23 mouse cellular contexts compared by ENCODE assay signal in genomic region chr17:72989025-72989424, GRCm38 (mm10).
DNase-seq lines count a peak whose midpoint lies in the region; ATAC-seq and TF ChIP-seq lines count a peak whose summit lies in the region.
"Had no signal": no experiment of that assay in that cellular context is flagged by ENCODE, and none has a peak within 500 bp of the region (broad histone marks: within the 10 kb centered on the region; RNA-seq: fewer than 3 reads in every experiment).

No protein-coding gene starts in this region.

- intact Hi-C loops in heart, adult 2 months (cut with DNase I) = no loop called here
- intact Hi-C loops in left cerebral cortex, adult 2 months (cut with DNase I) = no loop called here
- intact Hi-C loops in left cerebral cortex, postnatal 4 days (cut with DNase I) = no loop called here

- no peak overlapping the region for H3K4me2 ChIP-seq in embryonic facial prominence, embryonic 15.5 days (replicated peaks)
- no peak overlapping the region for H3K4me2 ChIP-seq in kidney, embryonic 16.5 days (replicated peaks; ENCODE audit: low read depth, low read length)
- H3K4me2 ChIP-seq: embryonic facial prominence, embryonic 12.5 days; forebrain, embryonic 15.5 days; heart, embryonic 11.5 days; hindbrain, embryonic 15.5 days; limb, embryonic 15.5 days; lung, embryonic 14.5 days; midbrain, embryonic 12.5 days; neural tube, embryonic 15.5 days had no signal

- H3K36me3 ChIP-seq in heart, adult 2 months (ENCODE audit: control insufficient read depth, insufficient read depth, low read length) = no peaks in the 10 kb centered on the region
- no peaks in the 10 kb centered on the region for H3K36me3 ChIP-seq in heart, embryonic 10.5 days
- H3K36me3 ChIP-seq in embryonic facial prominence, embryonic 15.5 days = no peaks in the 10 kb centered on the region
- H3K36me3 ChIP-seq in kidney, embryonic 16.5 days (ENCODE audit: insufficient read depth, low read length) = no peaks in the 10 kb centered on the region
- H3K36me3 ChIP-seq: embryonic facial prominence, embryonic 12.5 days; forebrain, embryonic 15.5 days; hindbrain, embryonic 15.5 days; limb, embryonic 15.5 days; midbrain, embryonic 12.5 days; neural tube, embryonic 15.5 days had no signal

- 71% methylated on average over 6 of the region's 6 CpGs for WGBS in heart, adult 2 months
- WGBS in heart, embryonic 10.5 days = 80% methylated on average over 6 of the region's 6 CpGs
- 70% methylated on average over 6 of the region's 6 CpGs for WGBS in embryonic facial prominence, embryonic 15.5 days
- 78% methylated on average over 6 of the region's 6 CpGs for WGBS in kidney, embryonic 16.5 days

- no peaks in the 10 kb centered on the region for H3K27me3 ChIP-seq in heart, adult 2 months (ENCODE audit: control insufficient read depth, insufficient read depth, low read length)
- H3K27me3 ChIP-seq in heart, embryonic 10.5 days (ENCODE audit: insufficient read depth, poor library complexity, severe bottlenecking) = no peaks in the 10 kb centered on the region
- no peaks in the 10 kb centered on the region for H3K27me3 ChIP-seq in embryonic facial prominence, embryonic 15.5 days
- no peaks in the 10 kb centered on the region for H3K27me3 ChIP-seq in kidney, embryonic 16.5 days (ENCODE audit: insufficient read depth, low read length)
- H3K27me3 ChIP-seq: embryonic facial prominence, embryonic 12.5 days; forebrain, embryonic 15.5 days; hindbrain, embryonic 15.5 days; limb, embryonic 15.5 days; midbrain, embryonic 12.5 days; neural tube, embryonic 15.5 days had no signal

- no peaks in the 10 kb centered on the region for H3K79me2 ChIP-seq in heart, adult 2 months (replicated peaks; ENCODE audit: control insufficient read depth, insufficient read depth, low read length)

- 0 out of 2 replicates have a peak, but pooled peaks have one; percentile 29 for ATAC-seq in embryonic facial prominence, embryonic 15.5 days (ENCODE audit: insufficient number of reproducible peaks, low FRiP score, low TSS enrichment, low read depth)
- ATAC-seq in kidney, embryonic 16.5 days (ENCODE audit: low FRiP score, low TSS enrichment) = no peak
- ATAC-seq: forebrain, embryonic 15.5 days had no signal

- H3K9ac ChIP-seq in heart, adult 2 months (ENCODE audit: low read depth, low read length) = 0 out of 2 replicates have a peak overlapping the region, but pooled peaks have one; percentile 8
- H3K9ac ChIP-seq in embryonic facial prominence, embryonic 15.5 days = no peak overlapping the region
- H3K9ac ChIP-seq in kidney, embryonic 16.5 days (replicated peaks; ENCODE audit: low read length) = no peak overlapping the region
- H3K9ac ChIP-seq: embryonic facial prominence, embryonic 12.5 days; forebrain, embryonic 15.5 days; hindbrain, embryonic 15.5 days; limb, embryonic 15.5 days; liver, embryonic 14.5 days; lung, embryonic 14.5 days; midbrain, embryonic 12.5 days; neural tube, embryonic 15.5 days had no signal

- H3K9me3 ChIP-seq in heart, embryonic 10.5 days = no peaks in the 10 kb centered on the region
- H3K9me3 ChIP-seq in embryonic facial prominence, embryonic 15.5 days (replicated peaks) = no peaks in the 10 kb centered on the region
- no peaks in the 10 kb centered on the region for H3K9me3 ChIP-seq in kidney, embryonic 16.5 days (ENCODE audit: low read length)
- H3K9me3 ChIP-seq: embryonic facial prominence, embryonic 12.5 days; forebrain, embryonic 15.5 days; hindbrain, embryonic 15.5 days; limb, embryonic 15.5 days; midbrain, embryonic 12.5 days; neural tube, embryonic 15.5 days had no signal

- peak overlapping the region; percentile 43 for H3K27ac ChIP-seq in heart, adult 2 months
- no peak overlapping the region for H3K27ac ChIP-seq in heart, embryonic 10.5 days
- peak overlapping the region; percentile 24; the same call in 1 of the 2 replicates for H3K27ac ChIP-seq in left cerebral cortex, adult 2 months
- 0 out of 2 replicates have a peak overlapping the region, but pooled peaks have one; percentile 0 for H3K27ac ChIP-seq in embryonic facial prominence, embryonic 15.5 days (replicated peaks)
- no peak overlapping the region for H3K27ac ChIP-seq in kidney, embryonic 16.5 days (ENCODE audit: low read length)
- H3K27ac ChIP-seq: embryonic facial prominence, embryonic 12.5 days; forebrain, embryonic 15.5 days; hindbrain, embryonic 15.5 days; limb, embryonic 15.5 days; liver, embryonic 14.5 days; midbrain, embryonic 12.5 days; neural tube, embryonic 15.5 days had no signal

- no peaks in the 10 kb centered on the region for H3K4me1 ChIP-seq in heart, adult 2 months (ENCODE audit: control insufficient read depth, insufficient read depth, low read length)
- H3K4me1 ChIP-seq in heart, embryonic 10.5 days = peaks cover 5% of the 10 kb centered on the region; the same call in 1 of the 2 replicates
- H3K4me1 ChIP-seq in embryonic facial prominence, embryonic 15.5 days = no peaks in the 10 kb centered on the region
- no peaks in the 10 kb centered on the region for H3K4me1 ChIP-seq in kidney, embryonic 16.5 days (ENCODE audit: insufficient read depth, low read length)
- H3K4me1 ChIP-seq: embryonic facial prominence, embryonic 12.5 days; forebrain, embryonic 15.5 days; hindbrain, embryonic 15.5 days; limb, embryonic 15.5 days; midbrain, embryonic 12.5 days; neural tube, embryonic 15.5 days had no signal

- no peak for TF ChIP-seq CTCF in heart, adult 2 months (IDR thresholded peaks at IDR 0.05)
- TF ChIP-seq CTCF in left cerebral cortex, adult 2 months (IDR thresholded peaks at IDR 0.05) = no peak

- no peak for TF ChIP-seq EP300 in heart, adult 2 months (IDR thresholded peaks at IDR 0.05; ENCODE audit: insufficient read depth, low read depth, low read length)

- no peak for TF ChIP-seq POLR2A in heart, adult 2 months (IDR thresholded peaks at IDR 0.05; ENCODE audit: insufficient read depth, low read depth, low read length)

- DNase-seq in cerebellum, adult 9-11 months = peak; percentile 7
- DNase-seq in cerebellum, adult 11 months = no peak
- no peak for DNase-seq in heart, adult 2 months
- no peak for DNase-seq in heart, embryonic 10.5 days (ENCODE audit: low spot score)
- no peak for DNase-seq in left cerebral cortex, adult 2 months (ENCODE audit: extremely low spot score in 1 of 2, low spot score in 2 of 2)
- no peak for DNase-seq in left cerebral cortex, postnatal 4 days
- DNase-seq: adrenal gland, postnatal 10 days; cerebellum, adult 8-10 months; gastrocnemius, postnatal 25 days; kidney, adult 2 months; kidney, postnatal 10 days; lung, embryonic 14.5 days; spleen, adult 18-20 months had no signal

- H3K4me3 ChIP-seq in heart, adult 2 months = no peak overlapping the region
- H3K4me3 ChIP-seq in heart, embryonic 10.5 days = no peak overlapping the region
- no peak overlapping the region for H3K4me3 ChIP-seq in left cerebral cortex, adult 2 months
- no peak overlapping the region for H3K4me3 ChIP-seq in embryonic facial prominence, embryonic 15.5 days (replicated peaks)
- no peak overlapping the region for H3K4me3 ChIP-seq in kidney, embryonic 16.5 days (ENCODE audit: low read length)
- H3K4me3 ChIP-seq: embryonic facial prominence, embryonic 12.5 days; forebrain, embryonic 15.5 days; hindbrain, embryonic 15.5 days; limb, embryonic 15.5 days; midbrain, embryonic 12.5 days; neural tube, embryonic 15.5 days had no signal

Comparison
In these comparisons a context has a peak if more than half of its experiments do, and no peak if none do; other contexts are left out.
1. H3K27ac ChIP-seq: peak in heart, adult 2 months (single experiment), left cerebral cortex, adult 2 months (single experiment) and embryonic facial prominence, embryonic 15.5 days (single experiment); none in heart, embryonic 10.5 days (single experiment) and kidney, embryonic 16.5 days (single experiment).